Mouse (Mus musculus) megakaryocyte, embryonic 14.5 days (primary cell): ENCODE measurements at regions not wholly inside any gene's neighbourhood (a gene's known extent, or its start where the extent isn't known, plus 50 kb on each side); places are given as distances from the start of the nearest gene placed in this dataset.

Experiments
- FLI1 ChIP-seq: IDR thresholded peaks from 2 replicates; pipeline ENCODE4 v1.6.1; 2012; ENCODE audit warnings: low read length, inconsistent platforms, mixed read lengths
- GATA1 ChIP-seq: IDR thresholded peaks from 3 replicates; pipeline ENCODE4 v1.6.1; 2012; ENCODE audit warnings: mixed read lengths, low read length, inconsistent platforms, borderline replicate concordance

DNA sequence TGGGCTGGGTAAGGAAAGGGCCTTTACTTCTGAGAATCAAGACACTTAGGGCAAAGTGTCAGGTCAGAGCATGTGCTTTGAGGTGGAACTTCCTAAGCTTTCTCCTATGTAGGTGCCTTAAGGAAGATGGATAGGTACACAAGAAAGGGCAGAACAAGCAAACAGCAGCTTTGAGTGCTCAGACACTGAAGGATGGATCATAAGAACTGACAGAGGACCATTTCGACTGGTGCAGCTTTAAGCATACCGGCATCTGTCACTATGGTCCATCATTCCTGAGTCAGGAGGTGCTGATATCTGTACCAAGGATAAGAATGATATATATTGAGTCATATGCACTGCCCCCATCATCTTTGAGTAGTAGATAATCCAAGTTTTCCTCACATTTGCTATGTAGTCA is 430.2 kb upstream of the Klhl29 start:
- TF ChIP-seq GATA1 (no peak), FLI1 (no peak)
